Mouse (Mus musculus) lung, postnatal 0 days (tissue): ENCODE data around the gene Nkx1-2. TPM values are rescaled to one million over a fixed set of nuclear protein-coding genes. Genes with fewer than 3 reads are reported as not detected.

ENCODE experiments used
- ATAC-seq: fragments of 200-750 bp; cut with Nextera tagmentation; 2 replicates; pipeline ENCODE4 v1.8.0; 2017; ENCODE audit warnings: moderate library complexity
- DNase-seq: peaks from one replicate; pipeline ENCODE4 v3.0.0-alpha.2; 2016; ENCODE audit warnings: low spot score
- H3K27ac ChIP-seq: fragments of 300-500 bp; sonication (generic); 2 replicates; pipeline ENCODE4 v1.5.1; 2014; ENCODE audit warnings: antibody characterized with exemption, mild to moderate bottlenecking, low read length, mixed read lengths
- H3K27me3 ChIP-seq: fragments of 300-500 bp; sonication (generic); replicated peaks from 2 replicates; pipeline ENCODE4 v1.6.1; 2014; ENCODE audit warnings: low read length, mixed read lengths; ENCODE audit not compliant: insufficient read depth
- H3K36me3 ChIP-seq: fragments of 300-500 bp; sonication (generic); 2 replicates; pipeline ENCODE4 v1.6.1; 2014; ENCODE audit warnings: low read length, mixed read lengths; ENCODE audit not compliant: insufficient read depth
- H3K4me1 ChIP-seq: fragments of 300-500 bp; sonication (generic); 2 replicates; pipeline ENCODE4 v1.6.1; 2014; ENCODE audit warnings: antibody characterized with exemption, low read depth, low read length, mixed read lengths; ENCODE audit not compliant: insufficient read depth
- H3K4me2 ChIP-seq: fragments of 300-500 bp; sonication (generic); replicated peaks from 2 replicates; pipeline ENCODE4 v1.6.1; 2014; ENCODE audit warnings: low read depth, mild to moderate bottlenecking, low read length, moderate library complexity, mixed read lengths
- H3K4me3 ChIP-seq: fragments of 300-500 bp; sonication (generic); 2 replicates; pipeline ENCODE4 v1.5.1; 2014; ENCODE audit warnings: low read depth, low read length
- H3K9ac ChIP-seq: fragments of 300-500 bp; sonication (generic); replicated peaks from 2 replicates; pipeline ENCODE4 v1.6.1; 2014; ENCODE audit warnings: low read depth, mild to moderate bottlenecking
- H3K9me3 ChIP-seq: fragments of 300-500 bp; sonication (generic); 2 replicates; pipeline ENCODE4 v1.6.1; 2016; ENCODE audit warnings: low read length, mixed read lengths
- CTCF ChIP-seq: IDR thresholded peaks from 2 replicates; pipeline ENCODE4 v1.5.1; 2016; ENCODE audit warnings: antibody characterized with exemption, mild to moderate bottlenecking
- EP300 ChIP-seq: IDR thresholded peaks from 2 replicates; pipeline ENCODE4 v1.6.1; 2016; ENCODE audit warnings: antibody characterized with exemption, mild to moderate bottlenecking, control low read depth
- WGBS: fragments of 180-500 bp; shearing (Covaris S2); extraction: QIAGEN DNeasy Blood & Tissue Kit; methylation state at CpG from one replicate; pipeline ENCODE4 v1.1.7; 2014; 5-methylcytosine and 5-hydroxymethylcytosine counted together
- polyA plus RNA-seq: library from polyadenylated mRNA; unstranded; fragments of >200 nt; fragmentation: Nextera tagmentation; extraction: Ambion mirVana; gene quantifications from 2 replicates; pipeline ENCODE4 v1.2.1, GENCODE M21; 2015

Nkx1-2 gene
- polyA plus RNA-seq, 1 experiment from 2014 or later, result not detected

DNA sequence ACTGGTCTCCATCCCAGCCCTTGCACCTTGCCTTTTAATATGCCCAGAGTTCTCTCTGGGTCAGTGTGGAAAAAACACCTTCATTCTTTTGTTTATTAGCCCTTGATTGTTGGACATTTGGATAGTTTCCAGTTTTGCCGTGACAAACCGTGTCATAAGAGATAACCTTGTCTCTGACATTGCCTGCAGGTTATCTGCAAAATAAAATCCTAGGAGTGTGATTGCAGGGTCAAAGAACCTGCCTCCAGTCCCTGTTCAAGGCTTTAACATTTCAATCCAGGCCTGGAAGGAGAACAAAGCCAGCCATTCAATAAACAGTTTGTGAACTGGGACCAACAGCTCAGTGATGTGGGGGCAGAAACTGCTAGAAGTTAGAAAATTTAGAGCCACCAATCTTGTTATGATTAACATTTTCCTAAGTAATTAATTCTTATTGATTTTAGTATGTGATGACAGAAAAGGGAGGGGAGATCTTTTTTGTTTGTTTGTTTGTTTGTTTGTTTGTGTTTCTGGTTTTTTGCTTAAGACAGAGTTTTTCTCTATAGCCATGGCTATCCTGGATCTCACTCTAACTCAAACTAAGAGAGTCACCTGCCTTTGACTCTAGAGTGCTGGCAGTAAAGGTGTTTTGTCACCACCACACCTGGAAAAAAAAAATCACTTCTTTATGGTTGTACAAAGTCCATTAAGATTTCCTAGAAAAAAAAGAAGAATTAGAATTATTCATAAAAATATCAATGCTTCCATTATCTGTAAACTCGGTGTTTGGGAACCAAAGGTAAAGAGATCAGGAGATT is 13.5 kb downstream of the Nkx1-2 start:
- Histone ChIP-seq H3K27me3 (no peaks in the 10 kb centered on the region), H3K4me2 (no peak overlapping the region), H3K9ac (no peak overlapping the region), H3K4me1 (no peaks in the 10 kb centered on the region), H3K9me3 (no peaks in the 10 kb centered on the region), H3K36me3 (no peaks in the 10 kb centered on the region), H3K27ac (no peak overlapping the region), H3K4me3 (no peak overlapping the region)
- no peak for TF ChIP-seq CTCF
- TF ChIP-seq EP300, result no peak
- ATAC-seq (no peak), DNase-seq (no peak)
- WGBS, result 31% methylated on average over 3 of the region's 3 CpGs

GRCm38 (mm10) chr7:132581441-132581840 is 18.0 kb downstream of the Nkx1-2 start:
- Histone ChIP-seq H3K9ac (no peak overlapping the region), H3K27me3 (no peaks in the 10 kb centered on the region), H3K36me3 (no peaks in the 10 kb centered on the region), H3K4me1 (no peaks in the 10 kb centered on the region), H3K4me3 (no peak overlapping the region), H3K9me3 (no peaks in the 10 kb centered on the region), H3K27ac (no peak overlapping the region), H3K4me2 (no peak overlapping the region)
- DNase-seq, result no peak
- TF ChIP-seq EP300 (no peak), CTCF (no peak)
- no peak for ATAC-seq
- WGBS, result 93% methylated on average over 2 of the region's 2 CpGs

DNA sequence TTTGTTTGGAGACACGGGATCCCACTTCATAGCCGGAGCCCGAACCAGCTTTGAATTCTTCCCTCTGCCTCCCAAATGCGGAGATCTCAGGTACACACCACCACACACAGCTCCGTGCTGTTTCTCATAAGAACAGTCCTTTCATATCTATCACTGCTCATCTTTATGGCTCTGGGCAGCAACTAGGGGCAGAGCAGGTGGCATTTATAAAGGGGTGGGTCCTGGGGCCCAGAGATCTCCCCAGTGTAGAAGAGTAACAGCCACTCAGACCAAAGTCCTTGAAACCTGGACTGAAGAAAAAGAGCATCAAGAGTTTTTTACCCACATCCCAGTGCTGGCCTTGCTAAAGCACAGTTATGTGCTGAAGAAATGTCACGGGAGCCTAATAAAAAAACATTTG is 18.9 kb downstream of the Nkx1-2 start:
- no peaks in the 10 kb centered on the region for H3K27me3 ChIP-seq
- no peaks in the 10 kb centered on the region for H3K4me1 ChIP-seq
- no peak overlapping the region for H3K9ac ChIP-seq
- no peaks in the 10 kb centered on the region for H3K36me3 ChIP-seq
- H3K27ac ChIP-seq, result no peak overlapping the region
- H3K9me3 ChIP-seq, result no peaks in the 10 kb centered on the region
- WGBS, result 59% methylated on average over 6 of the region's 6 CpGs
- TF ChIP-seq CTCF (no peak), EP300 (no peak)
- H3K4me3 ChIP-seq, result no peak overlapping the region
- H3K4me2 ChIP-seq, result no peak overlapping the region
- no peak for DNase-seq
- no peak for ATAC-seq

DNA sequence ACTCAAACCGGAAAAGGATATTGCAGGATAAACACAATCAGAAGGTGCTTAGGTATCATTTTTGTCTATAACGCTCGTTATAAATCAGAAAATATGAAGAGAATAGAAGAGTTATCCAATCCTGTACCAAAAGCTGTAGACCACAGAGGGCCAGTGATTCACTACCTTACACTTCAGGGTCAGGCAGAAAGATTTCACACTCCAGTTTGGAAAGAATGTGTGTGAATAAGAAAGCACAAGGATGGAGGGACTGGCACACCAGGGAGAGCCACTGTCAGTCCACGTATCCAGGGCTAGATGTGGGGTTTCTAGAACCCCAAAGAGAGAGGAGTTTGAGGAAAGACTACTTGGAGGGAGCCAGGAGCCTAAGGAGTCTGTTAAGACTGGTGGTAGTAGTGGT is 22.5 kb downstream of the Nkx1-2 start:
- Histone ChIP-seq H3K9ac (no peak overlapping the region), H3K36me3 (no peaks in the 10 kb centered on the region), H3K4me3 (no peak overlapping the region), H3K4me2 (peak overlapping the region; percentile 74), H3K9me3 (no peaks in the 10 kb centered on the region), H3K4me1 (peaks cover 7% of the 10 kb centered on the region; the same call in 1 of the 2 replicates), H3K27me3 (no peaks in the 10 kb centered on the region), H3K27ac (no peak overlapping the region)
- no peak for TF ChIP-seq EP300
- TF ChIP-seq CTCF, result no peak
- no peak for DNase-seq
- 43% methylated on average over 4 of the region's 4 CpGs for WGBS
- no peak for ATAC-seq

DNA sequence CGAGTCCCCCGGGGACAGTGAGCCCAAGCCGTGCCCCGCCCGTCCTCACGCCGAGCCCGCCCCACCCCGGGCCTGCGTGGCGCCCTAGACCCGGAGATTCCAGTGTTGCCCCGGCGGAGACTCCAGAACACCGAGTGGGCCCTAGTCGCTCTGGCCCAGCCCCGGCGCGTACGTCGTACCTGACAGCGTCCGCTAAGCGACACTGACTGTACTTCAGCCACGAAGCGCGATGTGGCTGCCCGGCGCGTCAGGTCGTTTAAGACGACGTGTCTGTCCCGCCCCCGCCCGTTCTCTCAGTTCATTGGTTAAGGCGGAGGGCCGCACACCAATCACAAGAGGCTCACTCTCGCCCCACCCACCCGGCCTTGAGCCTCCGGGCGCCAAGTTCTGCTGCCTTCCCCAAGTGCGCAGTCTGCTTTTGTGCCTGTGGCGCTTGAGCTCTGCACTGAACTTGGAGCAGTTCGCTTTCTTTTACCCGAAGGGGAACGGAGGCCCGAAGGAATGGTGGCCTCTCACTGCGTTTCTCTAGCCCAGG is 23.3 kb downstream of the Nkx1-2 start, which contains the start of gene Oat:
Gene Oat, minus strand, starts transcription at position 283 of the 535 bp plus-strand sequence.
- H3K4me3 ChIP-seq, result peak within 1 kb of the TSS; percentile 61
- peaks cover 7% of the 10 kb centered on the region; the same call in 1 of the 2 replicates for H3K4me1 ChIP-seq
- TF ChIP-seq CTCF, result peak; percentile 9; the same call in 1 of the 2 replicates
- no peak for TF ChIP-seq EP300
- peak; percentile 98 for DNase-seq
- no peaks in the 10 kb centered on the region for H3K36me3 ChIP-seq
- ATAC-seq, result peak; percentile 96
- peak within 1 kb of the TSS; percentile 99 for H3K27ac ChIP-seq
- peak within 1 kb of the TSS; percentile 74 for H3K4me2 ChIP-seq
- H3K9ac ChIP-seq, result peak within 1 kb of the TSS; percentile 71
- no peaks in the 10 kb centered on the region for H3K9me3 ChIP-seq
- no peaks in the 10 kb centered on the region for H3K27me3 ChIP-seq
- under 1% methylated on average over 41 of the region's 49 CpGs for WGBS

DNA sequence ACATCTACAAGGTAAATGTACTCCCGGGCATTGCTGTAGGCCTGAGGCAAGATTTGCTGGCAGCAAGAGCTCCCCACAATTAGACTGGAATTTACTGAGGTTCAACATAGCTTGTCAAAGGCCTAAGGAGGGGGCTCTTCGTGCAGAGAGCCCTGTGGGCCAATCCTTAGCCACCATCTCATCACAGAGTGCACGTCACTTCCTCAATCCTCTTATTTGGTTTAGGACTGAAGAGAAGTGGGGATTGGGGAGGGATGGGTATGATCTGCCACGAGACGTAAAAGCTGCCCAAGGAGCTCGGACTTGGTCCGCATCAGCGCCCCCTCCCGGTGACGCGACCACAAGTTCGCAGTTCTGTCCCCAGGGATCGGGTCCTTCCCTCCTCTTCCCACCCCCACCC is 23.8 kb downstream of the Nkx1-2 start:
- 0% methylated on average over 13 of the region's 13 CpGs for WGBS
- Histone ChIP-seq H3K36me3 (no peaks in the 10 kb centered on the region), H3K4me1 (peaks cover 7% of the 10 kb centered on the region; the same call in 1 of the 2 replicates), H3K4me2 (peak overlapping the region; percentile 74), H3K27ac (peak overlapping the region; percentile 99), H3K4me3 (peak overlapping the region; percentile 61), H3K9ac (peak overlapping the region; percentile 71), H3K9me3 (no peaks in the 10 kb centered on the region), H3K27me3 (no peaks in the 10 kb centered on the region)
- TF ChIP-seq CTCF (peak; percentile 68), EP300 (no peak; the same call in 1 of the 2 replicates)
- ATAC-seq (peak; percentile 91), DNase-seq (peak; percentile 98)
